Mouse (Mus musculus): ENCODE data around the gene Pepd. TPM values are rescaled to one million over a fixed set of nuclear protein-coding genes. Genes with fewer than 3 reads are reported as not detected.

The Pepd gene
- polyA plus RNA-seq, 1 experiment from 2014 or later, result 68.2 TPM

DNA sequence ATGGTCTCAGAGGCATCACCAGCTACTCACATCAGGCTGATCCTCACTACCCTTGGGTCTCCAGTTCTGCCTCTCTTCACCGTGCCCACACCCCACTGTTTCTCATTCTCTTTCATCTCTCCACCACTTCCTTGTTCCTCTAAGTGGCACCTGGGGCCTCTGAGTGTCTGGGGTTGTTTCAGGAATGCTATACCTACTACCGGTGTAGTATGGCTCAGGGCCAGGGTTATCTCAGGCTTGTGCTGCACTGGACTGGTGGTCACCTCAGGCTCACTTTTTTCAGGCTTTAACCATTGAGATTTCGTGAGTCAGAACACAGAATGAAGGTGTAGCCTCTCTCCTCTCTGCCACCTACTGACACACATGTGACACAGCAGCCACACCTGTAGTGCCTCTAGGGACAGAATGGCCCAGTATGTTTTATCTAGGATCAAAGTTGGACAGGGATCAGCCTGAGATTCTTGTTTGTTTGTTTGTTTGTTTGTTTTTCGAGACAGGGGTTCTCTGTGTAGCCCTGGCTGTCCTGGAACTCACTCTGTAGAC, 31.5 kb downstream of the Pepd start:
- no peak for ATAC-seq (ENCODE audit: insufficient read depth)
- H3K27me3 ChIP-seq (ENCODE audit: insufficient read depth, low read length), result no peaks in the 10 kb centered on the region

DNA sequence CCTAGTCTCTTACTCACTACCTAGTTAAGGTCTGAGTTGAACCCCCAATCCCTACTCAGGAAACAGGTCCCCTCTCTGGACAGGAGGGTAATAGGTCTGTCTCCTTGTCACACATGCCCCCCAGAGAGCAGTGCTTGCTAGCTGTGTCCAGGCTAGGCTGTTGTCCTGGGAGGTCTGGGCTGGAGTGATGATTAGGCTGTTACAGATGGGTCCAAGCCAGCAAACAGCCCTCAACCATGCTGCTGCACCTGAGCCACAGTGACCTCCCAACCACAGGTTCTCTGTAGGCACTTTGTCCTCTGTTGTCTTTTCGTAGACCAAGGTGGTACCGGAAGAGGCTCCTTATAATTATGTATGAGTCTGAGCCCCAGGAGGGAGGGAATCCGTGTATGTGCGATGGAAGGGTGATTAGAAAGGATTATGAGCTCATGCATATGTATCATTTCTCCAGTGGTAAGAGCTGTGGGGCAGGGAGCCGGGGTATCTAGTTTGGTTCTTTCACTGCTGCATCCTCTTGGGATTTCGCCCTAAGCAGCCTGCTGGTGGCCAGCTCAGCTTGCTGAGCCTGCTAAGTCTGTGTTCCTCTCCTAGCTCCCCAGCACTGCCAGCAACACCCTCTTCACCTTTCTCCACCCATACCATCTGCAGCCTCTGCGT, 34.2 kb downstream of the Pepd start:
- TF ChIP-seq CTCF (IDR thresholded peaks at IDR 0.05; ENCODE audit: low read depth), result no peak
- Histone ChIP-seq H3K36me3 (ENCODE audit: insufficient read depth) (peaks cover 15% of the 10 kb centered on the region; the same call in 1 of the 2 replicates), H3K4me2 (no peak overlapping the region), H3K27me3 (ENCODE audit: insufficient read depth, low read length) (no peaks in the 10 kb centered on the region), H3K4me3 (ENCODE audit: low read depth, low read length) (no peak overlapping the region), H3K9ac (no peak overlapping the region), H3K4me1 (ENCODE audit: insufficient read depth) (no peaks in the 10 kb centered on the region), H3K27ac (ENCODE audit: low read depth) (no peak overlapping the region), H3K9me3 (ENCODE audit: low read depth, low read length) (no peaks in the 10 kb centered on the region)
- WGBS, result 81% methylated on average over 7 of the region's 7 CpGs
- DNase-seq (no peak), ATAC-seq (ENCODE audit: insufficient read depth) (no peak)

More for the DNA sequence above, 31.5 kb downstream of the Pepd start:
- DNase-seq, result peak; percentile 5
- H3K4me1 ChIP-seq (ENCODE audit: insufficient read depth), result no peaks in the 10 kb centered on the region
- H3K9me3 ChIP-seq (ENCODE audit: low read depth, low read length), result no peaks in the 10 kb centered on the region
- WGBS, result 64% methylated on average over 4 of the region's 4 CpGs
- TF ChIP-seq CTCF (IDR thresholded peaks at IDR 0.05; ENCODE audit: low read depth), result peak; percentile 49
- H3K27ac ChIP-seq (ENCODE audit: low read depth), result no peak overlapping the region
- H3K4me3 ChIP-seq (ENCODE audit: low read depth, low read length), result no peak overlapping the region
- H3K9ac ChIP-seq, result no peak overlapping the region
- H3K4me2 ChIP-seq, result no peak overlapping the region
- peaks cover 15% of the 10 kb centered on the region; the same call in 1 of the 2 replicates for H3K36me3 ChIP-seq (ENCODE audit: insufficient read depth)

DNA sequence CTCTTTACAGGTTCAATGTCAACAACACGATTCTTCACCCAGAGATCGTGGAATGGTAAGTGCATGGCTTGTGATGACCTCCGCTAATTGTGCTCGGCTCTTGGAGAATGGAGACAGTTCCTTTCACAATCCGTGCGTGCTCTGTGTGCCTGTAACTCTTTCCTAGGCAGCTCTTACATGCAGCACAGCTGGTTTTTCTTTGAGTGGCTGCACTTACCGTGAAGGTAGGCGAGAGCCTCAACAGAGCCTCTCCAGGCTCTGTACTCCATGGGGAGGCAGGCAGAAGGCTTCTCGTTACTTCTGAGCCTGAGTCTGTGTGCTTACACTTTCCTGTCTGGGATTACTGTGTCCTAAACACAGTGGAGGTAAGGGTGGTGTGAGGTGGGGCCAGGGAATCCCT, 42.4 kb downstream of the Pepd start:
- no peak overlapping the region for H3K27ac ChIP-seq (ENCODE audit: low read depth)
- no peak for TF ChIP-seq CTCF (IDR thresholded peaks at IDR 0.05; ENCODE audit: low read depth)
- no peak for DNase-seq

DNA sequence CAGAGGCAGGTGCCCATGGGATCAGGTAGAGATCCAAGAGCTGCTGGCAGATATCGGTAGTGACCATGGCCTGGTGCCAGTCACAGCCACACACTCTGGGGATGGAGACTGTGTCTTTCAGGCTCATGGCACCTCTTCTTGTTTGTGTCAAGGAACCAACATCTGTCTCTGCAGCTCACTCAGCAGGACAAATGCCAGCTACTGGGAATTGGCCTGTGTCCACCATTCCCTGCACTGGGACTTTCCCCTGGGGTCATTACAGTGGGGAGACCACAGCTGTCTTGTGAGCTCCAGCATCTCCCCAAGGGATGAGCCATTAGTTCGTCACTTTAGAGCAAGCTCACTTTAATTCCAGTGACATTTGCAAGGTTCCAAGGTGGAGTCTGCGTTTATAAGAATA, 43.1 kb downstream of the Pepd start:
- Histone ChIP-seq H3K9ac (no peak overlapping the region), H3K4me3 (ENCODE audit: low read depth, low read length) (no peak overlapping the region), H3K36me3 (ENCODE audit: insufficient read depth) (no peaks in the 10 kb centered on the region), H3K4me1 (ENCODE audit: insufficient read depth) (no peaks in the 10 kb centered on the region), H3K9me3 (ENCODE audit: low read depth, low read length) (no peaks in the 10 kb centered on the region), H3K27ac (ENCODE audit: low read depth) (no peak overlapping the region), H3K4me2 (no peak overlapping the region), H3K27me3 (ENCODE audit: insufficient read depth, low read length) (no peaks in the 10 kb centered on the region)
- DNase-seq (no peak), ATAC-seq (ENCODE audit: insufficient read depth) (no peak)
- WGBS, result 83% methylated on average over 3 of the region's 3 CpGs
- no peak for TF ChIP-seq CTCF (IDR thresholded peaks at IDR 0.05; ENCODE audit: low read depth)

More for the DNA sequence above, 42.4 kb downstream of the Pepd start:
- Histone ChIP-seq H3K4me3 (ENCODE audit: low read depth, low read length) (no peak overlapping the region), H3K4me1 (ENCODE audit: insufficient read depth) (no peaks in the 10 kb centered on the region), H3K4me2 (no peak overlapping the region), H3K9me3 (ENCODE audit: low read depth, low read length) (no peaks in the 10 kb centered on the region), H3K36me3 (ENCODE audit: insufficient read depth) (no peaks in the 10 kb centered on the region), H3K9ac (no peak overlapping the region), H3K27me3 (ENCODE audit: insufficient read depth, low read length) (no peaks in the 10 kb centered on the region)
- WGBS, result 66% methylated on average over 9 of the region's 9 CpGs
- ATAC-seq (ENCODE audit: insufficient read depth), result no peak

DNA sequence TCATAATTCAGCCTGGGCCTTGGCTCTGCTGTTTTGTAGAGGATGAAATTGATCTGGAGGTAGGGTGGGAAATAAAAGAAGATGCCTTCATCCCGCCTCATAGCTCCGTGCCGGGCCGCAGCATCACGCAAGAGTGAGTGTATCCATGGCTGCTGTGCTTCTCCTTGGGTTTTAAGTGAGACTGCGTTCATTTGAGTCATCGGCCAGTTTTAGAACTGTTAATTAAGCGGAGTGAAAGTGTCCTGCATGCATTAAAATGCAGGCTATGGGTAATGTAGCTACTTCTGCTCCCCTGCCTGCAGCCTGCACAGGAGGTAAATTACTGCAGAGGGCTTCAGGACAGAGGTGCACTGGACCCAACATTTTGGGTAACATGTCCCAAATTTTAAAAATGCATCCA, 45.0 kb downstream of the Pepd start:
- Histone ChIP-seq H3K4me3 (ENCODE audit: low read depth, low read length) (no peak overlapping the region), H3K27me3 (ENCODE audit: insufficient read depth, low read length) (no peaks in the 10 kb centered on the region), H3K9me3 (ENCODE audit: low read depth, low read length) (no peaks in the 10 kb centered on the region), H3K4me2 (no peak overlapping the region), H3K4me1 (ENCODE audit: insufficient read depth) (no peaks in the 10 kb centered on the region), H3K36me3 (ENCODE audit: insufficient read depth) (no peaks in the 10 kb centered on the region), H3K27ac (ENCODE audit: low read depth) (no peak overlapping the region), H3K9ac (no peak overlapping the region)
- no peak for TF ChIP-seq CTCF (IDR thresholded peaks at IDR 0.05; ENCODE audit: low read depth)
- 92% methylated on average over 8 of the region's 8 CpGs for WGBS
- DNase-seq, result no peak
- no peak for ATAC-seq (ENCODE audit: insufficient read depth)

DNA sequence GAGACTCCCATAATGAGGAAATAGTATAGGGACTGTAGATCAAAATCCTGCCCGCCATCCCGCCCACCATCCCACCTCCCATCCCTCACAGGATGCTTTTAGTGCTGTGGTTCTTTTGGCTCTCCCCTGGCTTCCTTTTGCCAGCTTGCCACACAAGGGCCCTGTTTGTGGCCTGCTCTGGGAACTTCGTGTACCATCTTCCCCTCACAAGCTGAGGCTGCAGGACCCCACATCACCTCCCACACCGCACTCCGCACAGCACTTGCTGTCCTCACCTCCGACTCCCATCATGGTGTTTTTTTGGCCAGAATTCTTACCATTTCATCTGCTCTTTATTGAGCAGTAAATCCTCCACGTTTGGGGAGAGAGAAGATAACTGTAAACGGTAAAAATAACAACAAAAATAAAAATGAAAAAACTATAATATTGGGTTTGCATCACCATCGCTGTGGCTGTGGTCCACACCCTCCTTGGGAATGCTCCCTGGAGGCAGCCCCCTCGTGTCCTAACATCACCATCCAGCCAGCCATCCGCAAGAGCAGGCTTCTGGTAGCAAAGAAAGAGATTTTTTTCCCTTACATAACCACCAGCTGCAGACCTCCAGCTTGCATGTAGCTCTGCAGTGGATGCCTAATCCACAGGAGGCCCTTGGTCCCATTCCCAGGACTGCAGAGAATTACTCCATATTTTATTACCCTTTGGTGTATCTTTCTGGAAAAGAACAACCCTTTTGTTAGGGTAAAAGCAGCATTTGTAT, 51.9 kb downstream of the Pepd start:
- DNase-seq, result no peak
- Histone ChIP-seq H3K36me3 (ENCODE audit: insufficient read depth) (no peaks in the 10 kb centered on the region), H3K9ac (no peak overlapping the region), H3K27ac (ENCODE audit: low read depth) (no peak overlapping the region), H3K9me3 (ENCODE audit: low read depth, low read length) (no peaks in the 10 kb centered on the region), H3K4me2 (no peak overlapping the region), H3K4me3 (ENCODE audit: low read depth, low read length) (no peak overlapping the region), H3K4me1 (ENCODE audit: insufficient read depth) (no peaks in the 10 kb centered on the region), H3K27me3 (ENCODE audit: insufficient read depth, low read length) (no peaks in the 10 kb centered on the region)
- ATAC-seq (ENCODE audit: insufficient read depth), result no peak
- 86% methylated on average over 11 of the region's 11 CpGs for WGBS
- no peak for TF ChIP-seq CTCF (IDR thresholded peaks at IDR 0.05; ENCODE audit: low read depth)

DNA sequence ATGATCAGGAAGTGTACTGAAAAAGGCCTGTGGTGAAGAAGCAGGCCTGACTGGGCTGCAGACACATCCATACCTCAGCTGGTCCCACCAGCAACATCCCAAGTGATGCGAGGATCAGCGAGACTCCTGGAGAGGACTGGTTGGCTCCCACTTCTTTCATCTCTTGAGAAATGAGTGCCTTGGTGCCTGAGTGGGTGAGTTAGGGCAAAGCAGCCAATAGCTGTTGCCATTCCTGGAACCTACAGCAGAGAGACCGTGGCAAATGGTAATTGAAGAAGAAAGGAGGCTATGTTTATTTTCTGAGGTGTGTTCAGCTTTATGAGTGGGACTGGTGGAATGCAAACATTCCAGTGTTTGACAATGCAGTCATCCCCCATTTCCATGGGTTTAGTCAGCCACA, 55.2 kb downstream of the Pepd start:
- WGBS, result 38% methylated on average over 3 of the region's 3 CpGs
- no peaks in the 10 kb centered on the region for H3K9me3 ChIP-seq (ENCODE audit: low read depth, low read length)
- no peaks in the 10 kb centered on the region for H3K4me1 ChIP-seq (ENCODE audit: insufficient read depth)
- no peak overlapping the region for H3K4me2 ChIP-seq
- no peak for TF ChIP-seq CTCF (IDR thresholded peaks at IDR 0.05; ENCODE audit: low read depth)
- no peak overlapping the region for H3K4me3 ChIP-seq (ENCODE audit: low read depth, low read length)
- DNase-seq, result no peak
- no peak overlapping the region for H3K27ac ChIP-seq (ENCODE audit: low read depth)
- no peaks in the 10 kb centered on the region for H3K27me3 ChIP-seq (ENCODE audit: insufficient read depth, low read length)
- peak; percentile 62; the same call in 1 of the 2 replicates for ATAC-seq (ENCODE audit: insufficient read depth)
- H3K9ac ChIP-seq, result no peak overlapping the region
- H3K36me3 ChIP-seq (ENCODE audit: insufficient read depth), result 0 out of 2 replicates have a peak, but pooled peaks cover 3% of the 10 kb centered on the region
